Mouse (Mus musculus): ENCODE measurements around the gene Scamp5. TPM values are rescaled to one million over a fixed set of nuclear protein-coding genes. Genes with fewer than 3 reads are reported as not detected.
"Not testable (repeated sequence)": the region's sequence is repeated elsewhere in the genome, so short reads cannot be mapped to it uniquely, and the experiment has no call there.

Gene Scamp5
- polyA plus RNA-seq, 1 experiment from 2014 or later: 112 TPM

- no peaks in the 10 kb centered on the region for H3K36me3 ChIP-seq
- H3K4me3 ChIP-seq (replicated peaks): no peak overlapping the region
- WGBS: 79% methylated on average over 4 of the region's 4 CpGs
- no peaks in the 10 kb centered on the region for H3K9me3 ChIP-seq (replicated peaks)
- H3K27me3 ChIP-seq (replicated peaks): no peaks in the 10 kb centered on the region
- no peak overlapping the region for H3K9ac ChIP-seq (replicated peaks)
- H3K4me2 ChIP-seq: no peak overlapping the region
- no peak overlapping the region for H3K27ac ChIP-seq (replicated peaks)
- peaks cover 18% of the 10 kb centered on the region for H3K4me1 ChIP-seq
- no peak for ATAC-seq (ENCODE audit: low FRiP score)
Observed at GRCm38 (mm10) chr9:57427937-57428336, 39.9 kb downstream of the Scamp5 start.

GRCm38 (mm10) chr9:57427123-57427522 is 40.7 kb downstream of the Scamp5 start:
- H3K27ac ChIP-seq (replicated peaks); ATAC-seq (ENCODE audit: low FRiP score); H3K4me2 ChIP-seq; H3K27me3 ChIP-seq (replicated peaks); H3K4me3 ChIP-seq (replicated peaks); H3K9me3 ChIP-seq (replicated peaks); H3K9ac ChIP-seq (replicated peaks); H3K36me3 ChIP-seq: not testable (repeated sequence)
- H3K4me1 ChIP-seq: peaks cover 13% of the 10 kb centered on the region
- WGBS: 94% methylated on average over 4 of the region's 4 CpGs

GRCm38 (mm10) chr9:57425116-57425515 is 42.7 kb downstream of the Scamp5 start:
- no peak overlapping the region for H3K9ac ChIP-seq (replicated peaks)

GRCm38 (mm10) chr9:57424066-57424465 is 43.8 kb downstream of the Scamp5 start:
- no peak for ATAC-seq (ENCODE audit: low FRiP score)
- Histone ChIP-seq H3K4me3 (replicated peaks) (no peak overlapping the region), H3K27me3 (replicated peaks) (no peaks in the 10 kb centered on the region), H3K9ac (replicated peaks) (no peak overlapping the region), H3K27ac (replicated peaks) (no peak overlapping the region), H3K4me2 (no peak overlapping the region), H3K36me3 (no peaks in the 10 kb centered on the region), H3K4me1 (peaks cover 24% of the 10 kb centered on the region), H3K9me3 (replicated peaks) (no peaks in the 10 kb centered on the region)
- WGBS: 84% methylated on average over 6 of the region's 6 CpGs

More at GRCm38 (mm10) chr9:57425116-57425515, 42.7 kb downstream of the Scamp5 start:
- Histone ChIP-seq H3K36me3 (no peaks in the 10 kb centered on the region), H3K4me3 (replicated peaks) (no peak overlapping the region), H3K4me2 (no peak overlapping the region), H3K4me1 (peaks cover 17% of the 10 kb centered on the region), H3K9me3 (replicated peaks) (no peaks in the 10 kb centered on the region), H3K27ac (replicated peaks) (no peak overlapping the region), H3K27me3 (replicated peaks) (no peaks in the 10 kb centered on the region)
- no peak for ATAC-seq (ENCODE audit: low FRiP score)
- 87% methylated on average over 3 of the region's 3 CpGs for WGBS

- Histone ChIP-seq H3K9ac (replicated peaks) (no peak overlapping the region), H3K4me3 (replicated peaks) (no peak overlapping the region), H3K9me3 (replicated peaks) (no peaks in the 10 kb centered on the region), H3K27me3 (replicated peaks) (no peaks in the 10 kb centered on the region), H3K27ac (replicated peaks) (no peak overlapping the region), H3K4me1 (peaks cover 19% of the 10 kb centered on the region), H3K36me3 (no peaks in the 10 kb centered on the region), H3K4me2 (no peak overlapping the region)
- WGBS: 75% methylated on average over 5 of the region's 5 CpGs
- ATAC-seq (ENCODE audit: low FRiP score): no peak
Observed at GRCm38 (mm10) chr9:57421688-57422111, 46.2 kb downstream of the Scamp5 start.

GRCm38 (mm10) chr9:57421121-57421571 is 46.7 kb downstream of the Scamp5 start:
- H3K27ac ChIP-seq (replicated peaks): peak overlapping the region; percentile 73
- H3K9ac ChIP-seq (replicated peaks): no peak overlapping the region
- H3K4me3 ChIP-seq (replicated peaks): no peak overlapping the region
- H3K4me2 ChIP-seq: peak overlapping the region; percentile 13; the same call in 1 of the 2 replicates
- peaks cover 19% of the 10 kb centered on the region for H3K4me1 ChIP-seq
- WGBS: 79% methylated on average over 9 of the region's 9 CpGs
- no peaks in the 10 kb centered on the region for H3K36me3 ChIP-seq
- H3K9me3 ChIP-seq (replicated peaks): no peaks in the 10 kb centered on the region
- H3K27me3 ChIP-seq (replicated peaks): no peaks in the 10 kb centered on the region
- ATAC-seq (ENCODE audit: low FRiP score): 0 out of 2 replicates have a peak, but pooled peaks have one; percentile 18

- no peak overlapping the region for H3K9ac ChIP-seq (replicated peaks)
- peaks cover 19% of the 10 kb centered on the region for H3K4me1 ChIP-seq
- H3K4me3 ChIP-seq (replicated peaks): no peak overlapping the region
- 48% methylated on average over 20 of the region's 20 CpGs for WGBS
- H3K36me3 ChIP-seq: no peaks in the 10 kb centered on the region
- H3K27me3 ChIP-seq (replicated peaks): no peaks in the 10 kb centered on the region
- peak overlapping the region; percentile 73 for H3K27ac ChIP-seq (replicated peaks)
- peak overlapping the region; percentile 13; the same call in 1 of the 2 replicates for H3K4me2 ChIP-seq
- ATAC-seq (ENCODE audit: low FRiP score): peak; percentile 82
- no peaks in the 10 kb centered on the region for H3K9me3 ChIP-seq (replicated peaks)
Observed at GRCm38 (mm10) chr9:57420321-57421120, 47.3 kb downstream of the Scamp5 start.

- no peaks in the 10 kb centered on the region for H3K27me3 ChIP-seq (replicated peaks)
- H3K4me3 ChIP-seq (replicated peaks): no peak overlapping the region
- no peak overlapping the region for H3K4me2 ChIP-seq
- H3K36me3 ChIP-seq: peaks cover 2% of the 10 kb centered on the region; the same call in 1 of the 2 replicates
- 0 out of 2 replicates have a peak, but pooled peaks have one; percentile 15 for ATAC-seq (ENCODE audit: low FRiP score)
- WGBS: 87% methylated on average over 16 of the region's 16 CpGs
- no peaks in the 10 kb centered on the region for H3K9me3 ChIP-seq (replicated peaks)
- peak overlapping the region; percentile 73 for H3K27ac ChIP-seq (replicated peaks)
- H3K4me1 ChIP-seq: peaks cover 19% of the 10 kb centered on the region
- no peak overlapping the region for H3K9ac ChIP-seq (replicated peaks)
Observed at GRCm38 (mm10) chr9:57419521-57420267, 48.2 kb downstream of the Scamp5 start.

- Histone ChIP-seq H3K4me2 (no peak overlapping the region), H3K9ac (replicated peaks) (no peak overlapping the region), H3K4me1 (peaks cover 19% of the 10 kb centered on the region), H3K36me3 (peaks cover 11% of the 10 kb centered on the region; the same call in 1 of the 2 replicates), H3K27me3 (replicated peaks) (no peaks in the 10 kb centered on the region), H3K4me3 (replicated peaks) (no peak overlapping the region), H3K27ac (replicated peaks) (no peak overlapping the region), H3K9me3 (replicated peaks) (no peaks in the 10 kb centered on the region)
- ATAC-seq (ENCODE audit: low FRiP score): no peak
- 86% methylated on average over 8 of the region's 8 CpGs for WGBS
Observed at GRCm38 (mm10) chr9:57417341-57417740, 50.5 kb downstream of the Scamp5 start.

- H3K9me3 ChIP-seq (replicated peaks): no peaks in the 10 kb centered on the region
- 91% methylated on average over 9 of the region's 9 CpGs for WGBS
- no peak overlapping the region for H3K27ac ChIP-seq (replicated peaks)
- no peak overlapping the region for H3K9ac ChIP-seq (replicated peaks)
- no peak overlapping the region for H3K4me2 ChIP-seq
- H3K4me1 ChIP-seq: no peaks in the 10 kb centered on the region
- H3K4me3 ChIP-seq (replicated peaks): no peak overlapping the region
- H3K27me3 ChIP-seq (replicated peaks): no peaks in the 10 kb centered on the region
- no peaks in the 10 kb centered on the region; the same call in 1 of the 2 replicates for H3K36me3 ChIP-seq
- no peak for ATAC-seq (ENCODE audit: low FRiP score)
Observed at GRCm38 (mm10) chr9:57407120-57407905, 60.5 kb downstream of the Scamp5 start.

GRCm38 (mm10) chr9:57406395-57406794 is 61.5 kb downstream of the Scamp5 start:
- H3K36me3 ChIP-seq: no peaks in the 10 kb centered on the region
- no peaks in the 10 kb centered on the region for H3K9me3 ChIP-seq (replicated peaks)
- ATAC-seq (ENCODE audit: low FRiP score): no peak
- no peak overlapping the region for H3K4me3 ChIP-seq (replicated peaks)
- no peak overlapping the region for H3K27ac ChIP-seq (replicated peaks)
- H3K4me2 ChIP-seq: no peak overlapping the region
- no peaks in the 10 kb centered on the region for H3K27me3 ChIP-seq (replicated peaks)
- 88% methylated on average over 5 of the region's 5 CpGs for WGBS
- H3K9ac ChIP-seq (replicated peaks): no peak overlapping the region
- H3K4me1 ChIP-seq: no peaks in the 10 kb centered on the region

Data from neural tube, embryonic 15.5 days (tissue).